Mouse (Mus musculus) adrenal gland, postnatal 36 days (tissue): Measurements from ENCODE around the gene Efcab9. TPM values are rescaled to one million over a fixed set of nuclear protein-coding genes. Genes with fewer than 3 reads are reported as not detected.
A peak's percentile ranks its signal among the peaks of the same experiment; 100 is the strongest.

Experiments
- DNase-seq, 2 experiments: peaks; one replicate each; pipeline ENCODE4 v3.0.0; 2021; ENCODE audit warnings: mixed read lengths in 1 of 2
- long read RNA-seq, 2 experiments: library from polyadenylated mRNA; stranded (forward); transcript quantifications; one replicate each; pipeline ENCODE4 v2.0.0; 2021; ENCODE audit warnings: borderline sequencing depth in 2 of 2
- total RNA-seq, 2 experiments: library from RNA; stranded (reverse); gene quantifications; 2 replicates each; pipeline ENCODE4 v1.2.3; 2021

Gene Efcab9
- total RNA-seq: 1 to 10 TPM in 1 of 2 experiments, under 1 TPM in 1; 0.89 to 1.2 TPM
- long read RNA-seq, experiment 1: 0 reads
- long read RNA-seq, experiment 2: 0 reads

- no peak for DNase-seq
These were observed at the start of gene Efcab9 for GRCm38 (mm10) chr11:32531871-32532764. Gene Efcab9, minus strand, starts transcription at chr11:32532081.

DNA sequence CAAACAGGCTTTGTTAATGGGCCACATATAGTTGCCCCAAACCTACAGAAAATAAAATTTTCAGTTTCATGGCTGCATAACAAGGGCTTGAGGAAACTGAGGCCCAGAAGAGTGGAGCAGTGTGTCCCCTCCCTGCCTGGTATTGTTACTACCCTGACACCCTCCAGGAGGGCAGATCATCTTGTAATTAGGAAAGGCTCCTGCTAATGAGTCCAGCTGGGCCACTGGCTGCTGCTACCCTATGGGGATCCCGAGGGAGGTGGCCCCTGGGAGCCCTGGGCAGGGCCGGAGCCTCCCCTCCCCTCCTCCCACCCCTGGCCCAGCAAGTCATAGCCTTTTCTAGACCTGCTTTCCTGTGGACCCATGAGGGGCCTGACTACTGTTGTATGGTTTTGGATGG lies 49.1 kb upstream of the Efcab9 start:
- DNase-seq: no peak

GRCm38 (mm10) chr11:32580305-32580947 lies 48.5 kb upstream of the Efcab9 start:
- peak in 1 of 2 experiments; percentile 47 for DNase-seq

DNA sequence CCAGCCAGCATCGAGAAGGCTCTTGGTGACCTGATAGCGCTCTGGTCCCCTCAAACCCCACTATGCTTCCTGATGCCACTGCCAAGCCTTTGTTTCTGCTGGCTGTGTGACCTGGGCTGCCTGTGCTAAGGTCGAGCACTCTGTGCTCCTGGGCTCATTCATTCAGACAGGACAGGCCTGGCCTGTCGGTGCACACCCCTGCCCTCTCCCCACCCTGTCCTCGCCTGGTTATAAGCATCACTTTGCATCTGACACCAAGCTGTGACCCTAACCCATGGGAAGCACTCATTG lies 44.8 kb upstream of the Efcab9 start:
- no peak for DNase-seq

- DNase-seq: no peak
These were observed 44.3 kb upstream of the Efcab9 start for GRCm38 (mm10) chr11:32575964-32576759.

- no peak for DNase-seq
These were observed 41.8 kb upstream of the Efcab9 start for GRCm38 (mm10) chr11:32573669-32574068.

DNA sequence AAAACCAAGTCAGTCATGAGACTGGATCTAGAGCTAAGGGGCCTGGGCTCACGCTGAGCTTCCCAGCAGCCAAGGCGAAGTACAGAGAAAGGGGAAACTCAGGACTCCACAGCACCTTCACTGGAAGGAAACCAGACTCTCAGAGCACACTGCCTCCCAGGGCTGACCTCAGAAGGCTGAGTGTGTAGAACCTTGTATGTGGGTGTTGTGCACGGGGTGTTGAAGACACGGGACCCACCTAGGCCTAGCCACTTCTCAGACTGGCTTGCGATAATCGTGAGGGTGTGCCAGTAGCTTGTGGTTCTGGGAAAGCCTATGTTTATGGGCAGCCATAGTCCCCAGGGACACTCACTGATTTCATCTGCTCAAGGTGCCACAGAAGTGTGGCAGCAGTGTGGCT lies 39.2 kb upstream of the Efcab9 start:
- DNase-seq: no peak

DNA sequence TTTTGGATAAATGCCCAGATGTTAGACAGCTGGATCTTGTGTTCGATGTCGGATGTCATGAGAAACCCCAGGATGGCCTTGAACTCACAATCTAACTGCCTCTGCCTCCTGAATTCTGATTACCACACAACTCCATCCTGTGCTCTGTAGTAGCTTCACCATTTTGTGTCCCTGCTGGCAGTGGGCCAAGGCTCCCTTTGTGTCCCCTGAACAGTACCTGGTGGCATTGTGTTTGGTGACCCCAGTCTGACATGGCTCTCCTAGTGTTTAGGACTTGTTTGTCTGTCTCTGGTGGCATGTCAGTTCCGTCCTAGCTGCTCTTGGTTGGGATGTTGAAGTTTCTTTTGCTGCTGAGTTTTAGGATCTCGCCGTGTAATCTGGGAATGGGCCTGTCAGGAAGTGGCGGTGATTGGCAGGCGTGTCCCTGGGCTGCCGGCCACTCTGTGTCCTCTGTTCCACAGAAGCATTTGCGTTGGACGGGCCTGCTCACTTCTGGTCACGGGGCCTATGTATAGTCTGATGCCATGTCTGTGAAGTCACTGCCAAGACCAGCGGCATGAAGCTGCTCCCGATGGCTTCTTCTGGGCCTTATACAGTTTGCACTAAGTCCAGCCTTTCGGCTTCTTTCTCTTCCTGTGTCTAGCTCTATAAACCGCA lies 36.9 kb upstream of the Efcab9 start:
- no peak for DNase-seq

- DNase-seq: no peak
These were observed 36.2 kb upstream of the Efcab9 start for GRCm38 (mm10) chr11:32568060-32568459.

DNA sequence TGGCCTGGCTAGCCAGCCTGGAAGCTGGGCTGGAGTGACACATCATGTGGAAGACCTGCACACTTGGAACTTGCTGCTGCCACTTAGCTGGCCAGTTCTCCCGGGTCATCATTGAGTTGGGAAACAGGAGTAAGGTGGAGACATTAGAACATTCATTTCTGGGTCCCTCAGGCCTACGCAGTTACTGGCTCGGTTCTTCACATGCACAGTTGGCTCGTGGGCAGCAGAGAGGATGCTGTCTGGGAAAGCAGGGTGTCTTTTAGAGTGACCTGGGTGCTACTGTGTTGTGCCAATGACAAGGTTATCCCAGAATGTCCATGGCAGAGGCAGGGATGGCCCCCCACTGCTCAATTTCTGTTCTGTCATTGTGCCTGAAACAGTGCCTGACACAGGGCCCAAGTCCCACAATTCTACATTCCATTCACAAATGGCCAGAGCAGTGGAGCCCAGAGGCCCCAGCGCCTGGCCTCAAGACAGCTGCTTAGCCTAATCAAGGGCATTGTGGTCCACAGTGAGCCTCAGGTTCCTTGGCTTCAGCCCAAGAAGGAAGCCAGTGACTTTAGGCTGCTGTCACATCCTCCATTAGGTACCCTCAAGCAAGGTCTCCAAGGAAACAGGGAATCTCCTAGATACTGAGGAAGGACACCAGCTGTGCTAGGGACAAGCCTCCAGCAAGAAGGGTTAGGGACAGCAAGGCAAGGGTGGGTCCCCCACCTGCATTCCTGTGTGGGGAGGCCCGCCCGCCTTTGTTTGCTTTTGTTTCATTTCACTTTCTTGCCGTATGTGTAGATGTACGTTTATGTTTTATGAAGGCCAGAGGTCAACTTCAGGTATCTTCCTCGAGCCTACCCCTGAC lies 35.3 kb upstream of the Efcab9 start:
- DNase-seq: no peak

DNA sequence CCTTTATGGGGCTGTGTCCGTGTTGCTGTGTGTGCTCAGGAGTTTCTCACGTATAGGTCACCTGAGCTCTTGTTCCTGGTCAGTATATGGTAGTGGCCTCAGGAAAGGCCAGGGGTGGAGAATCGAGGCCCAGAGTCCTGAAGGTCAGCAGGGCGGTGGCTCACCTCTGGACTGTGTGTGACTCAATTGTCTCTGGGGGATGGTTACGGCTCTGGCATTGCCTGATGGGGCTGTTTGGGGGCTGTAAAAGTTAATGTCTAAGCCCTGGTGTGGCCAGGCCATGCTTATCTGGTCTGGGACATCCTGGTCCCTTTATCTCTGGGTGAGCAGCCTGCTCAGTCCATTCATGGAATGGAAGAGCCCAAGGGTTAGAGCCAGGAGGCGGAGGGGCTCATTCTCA lies 34.3 kb upstream of the Efcab9 start:
- DNase-seq: no peak

- DNase-seq: no peak
These were observed 33.2 kb upstream of the Efcab9 start for GRCm38 (mm10) chr11:32565088-32565487.

GRCm38 (mm10) chr11:32564629-32565028 lies 32.7 kb upstream of the Efcab9 start:
- DNase-seq: no peak

DNA sequence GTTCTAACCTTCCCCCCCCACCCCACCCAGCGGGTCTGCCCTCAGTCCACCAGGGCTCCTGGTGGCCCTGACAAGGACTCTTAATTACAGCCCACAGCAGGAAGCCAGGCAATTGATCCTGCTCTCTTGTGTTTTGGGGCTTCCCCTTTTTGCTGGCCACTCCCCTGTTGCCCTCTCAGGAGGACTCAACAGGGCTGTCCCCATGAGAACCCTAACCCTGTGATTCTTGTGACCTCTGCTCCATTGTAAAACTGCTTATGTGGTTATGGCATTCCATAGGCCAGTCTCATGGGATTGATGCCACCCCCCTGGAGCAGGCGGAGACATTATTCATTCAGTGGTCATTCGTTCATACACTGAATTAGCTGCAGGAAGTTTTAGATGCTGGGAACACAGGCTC lies 31.8 kb upstream of the Efcab9 start:
- DNase-seq: no peak

- DNase-seq: no peak
These were observed 30.8 kb upstream of the Efcab9 start for GRCm38 (mm10) chr11:32562706-32563105.

- no peak for DNase-seq
These were observed 29.8 kb upstream of the Efcab9 start for GRCm38 (mm10) chr11:32561465-32562355.

DNA sequence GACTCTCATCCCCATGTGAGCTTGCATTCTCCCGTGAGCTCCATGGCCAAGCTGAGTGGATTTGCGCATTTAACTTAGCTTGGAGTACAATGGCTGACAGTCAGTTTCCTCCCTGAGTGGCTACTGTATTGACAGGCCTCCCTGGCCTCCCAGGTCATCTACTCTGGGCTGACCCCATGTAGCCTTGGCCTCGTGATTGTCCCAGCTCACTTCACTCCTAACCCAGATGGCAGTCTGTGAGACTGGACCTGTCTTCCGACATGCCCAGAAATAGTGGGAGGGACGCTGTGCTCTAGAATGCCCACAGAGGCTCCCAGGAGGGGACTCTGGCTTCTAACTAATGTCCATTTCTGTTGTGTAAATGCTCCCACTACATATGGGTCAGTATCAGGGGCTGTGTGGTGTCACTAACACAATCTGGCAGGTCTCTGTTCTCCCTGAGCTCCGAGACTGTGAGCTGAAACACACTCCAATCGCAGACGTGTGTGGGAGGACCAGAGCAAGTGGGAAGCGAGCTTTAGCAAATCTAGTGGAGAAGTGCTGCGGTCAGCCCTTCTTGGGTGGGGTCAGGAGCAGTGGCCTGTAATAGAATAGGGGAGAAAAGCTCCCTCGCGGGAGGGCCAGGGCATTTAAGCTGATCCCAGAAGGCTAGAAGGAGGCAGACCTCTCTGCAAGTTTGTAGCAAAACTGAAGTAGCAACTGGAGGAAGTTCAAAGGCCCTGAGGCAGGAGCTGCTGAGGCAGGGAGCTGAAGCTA lies 28.3 kb upstream of the Efcab9 start:
- no peak for DNase-seq

- no peak for DNase-seq
These were observed 26.8 kb upstream of the Efcab9 start for GRCm38 (mm10) chr11:32558677-32559076.

DNA sequence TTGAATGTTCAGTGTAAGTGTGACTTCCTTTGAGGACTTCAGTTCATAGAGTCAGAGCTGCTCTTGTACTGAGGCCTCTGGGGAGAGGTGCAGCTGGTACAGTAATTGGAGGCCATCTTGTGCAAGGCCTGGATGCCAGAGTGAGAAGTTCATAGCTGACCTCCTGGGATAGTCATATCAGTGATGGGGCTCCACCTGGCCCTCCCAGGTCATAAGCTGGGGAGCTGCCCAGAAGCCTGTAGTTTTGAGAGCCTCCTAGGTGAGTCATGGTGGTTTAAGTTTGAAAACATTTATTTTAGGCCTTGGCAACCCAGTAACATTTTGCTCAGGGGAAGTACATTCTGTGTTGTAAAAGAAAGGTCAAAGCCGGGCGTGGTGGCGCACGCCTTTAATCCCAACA lies 26.1 kb upstream of the Efcab9 start:
- no peak for DNase-seq
